Mouse (Mus musculus) liver, embryonic 14.5 days (tissue): Measurements from ENCODE around the gene Gm614.

Experiments used
- CTCF ChIP-seq: IDR thresholded peaks from 2 replicates; pipeline ENCODE4 v1.5.1; 2016; ENCODE audit warnings: antibody characterized with exemption, low read depth, control low read depth
- EP300 ChIP-seq: IDR thresholded peaks from 2 replicates; pipeline ENCODE4 v1.6.1; 2016; ENCODE audit warnings: antibody characterized with exemption, low read depth

GRCm38 (mm10) chrX:101273875-101274738 is 10.3 kb upstream of the Gm614 start, which contains the start of gene Med12:
- no peak for TF ChIP-seq CTCF
- TF ChIP-seq EP300: no peak
